Mouse (Mus musculus) spleen, postnatal 36 days (tissue): ENCODE data around the gene Dmrtc1a.
"Not testable (repeated sequence)": the region's sequence is repeated elsewhere in the genome, so short reads cannot be mapped to it uniquely, and the experiment has no call there.

Experiments used
- DNase-seq, 2 experiments: peaks; one replicate each; pipeline ENCODE4 v3.0.0; 2022; ENCODE audit warnings: low spot score in 2 of 2, mixed read lengths in 1 of 2

Dmrtc1a gene

GRCm38 (mm10) chrX:102908587-102908986 is at the start of gene Dmrtc1a, which contains the start of gene 1700011M02Rik:
Gene Dmrtc1a (minus strand): TSS chrX:102908687.
Gene 1700011M02Rik (plus strand): TSS chrX:102908905.
- not testable (repeated sequence) for DNase-seq

GRCm38 (mm10) chrX:102950136-102950535 is 41.6 kb upstream of the Dmrtc1a start:
- DNase-seq, result not testable (repeated sequence)

DNA sequence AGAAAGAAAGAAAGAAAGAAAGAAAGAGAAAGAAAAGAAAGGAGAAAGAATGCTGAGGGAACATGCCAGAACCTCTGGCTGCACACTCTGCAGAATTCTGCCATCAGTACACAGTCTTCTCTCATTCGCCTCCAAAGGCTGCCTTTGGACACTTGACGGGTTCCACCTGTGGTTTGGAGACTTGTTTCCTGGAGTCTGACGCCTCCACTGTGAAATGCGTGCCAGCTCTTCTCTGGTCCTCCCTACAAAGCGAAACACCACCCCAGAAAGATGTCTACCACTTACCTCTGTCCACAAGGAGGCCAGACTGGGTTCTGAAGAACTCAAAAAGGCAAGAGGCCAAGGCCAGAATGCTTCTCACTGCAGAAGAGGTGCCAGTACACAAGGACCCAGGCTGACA is 28.3 kb upstream of the Dmrtc1a start:
- DNase-seq, result no peak

DNA sequence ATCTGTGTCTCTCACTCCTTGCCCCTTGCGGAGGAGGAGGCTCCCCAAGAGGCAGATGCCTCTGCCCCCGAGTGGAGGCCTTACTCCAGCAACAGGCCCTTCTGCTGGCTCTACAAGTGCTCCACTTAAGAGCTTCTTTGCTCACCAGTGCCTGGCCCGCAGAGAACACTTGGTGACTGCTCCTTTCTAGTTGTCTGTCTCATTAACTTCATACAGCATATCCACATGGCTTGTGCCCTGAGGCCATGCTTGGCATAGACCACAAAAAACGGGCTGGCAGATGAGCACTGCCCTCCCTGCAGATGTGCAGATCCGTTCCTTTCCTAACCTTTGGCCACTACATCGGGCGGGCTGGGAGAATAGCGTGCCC is 25.9 kb upstream of the Dmrtc1a start:
- no peak for DNase-seq

- DNase-seq, result no peak
Measured at GRCm38 (mm10) chrX:102933571-102934394, 25.3 kb upstream of the Dmrtc1a start.

GRCm38 (mm10) chrX:102932992-102933570 is 24.6 kb upstream of the Dmrtc1a start:
- no peak for DNase-seq

DNA sequence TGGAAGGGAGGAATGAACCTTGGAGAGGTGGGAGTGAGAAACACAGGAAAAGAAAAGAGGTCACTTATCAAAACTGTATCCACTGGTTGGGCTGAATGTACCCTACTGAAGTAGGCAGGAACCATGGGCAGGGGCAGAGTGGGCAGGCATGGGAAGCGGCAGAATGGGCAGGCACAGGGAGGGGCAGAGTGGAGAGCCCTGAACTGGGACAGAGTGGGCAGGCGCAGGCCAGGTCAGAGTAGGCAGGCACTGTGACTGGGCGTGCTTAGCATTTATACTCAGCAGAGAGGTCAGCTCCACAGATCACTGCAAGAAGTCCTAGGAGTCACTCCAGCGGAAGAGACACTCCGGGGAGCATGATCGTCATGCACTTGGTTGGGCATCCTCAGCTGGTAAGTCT is 19.6 kb upstream of the Dmrtc1a start, which contains the start of gene 1700018G05Rik:
1700018G05Rik (plus strand) TSS at position 301 of the 400 bp plus-strand sequence.
- not testable (repeated sequence) for DNase-seq

DNA sequence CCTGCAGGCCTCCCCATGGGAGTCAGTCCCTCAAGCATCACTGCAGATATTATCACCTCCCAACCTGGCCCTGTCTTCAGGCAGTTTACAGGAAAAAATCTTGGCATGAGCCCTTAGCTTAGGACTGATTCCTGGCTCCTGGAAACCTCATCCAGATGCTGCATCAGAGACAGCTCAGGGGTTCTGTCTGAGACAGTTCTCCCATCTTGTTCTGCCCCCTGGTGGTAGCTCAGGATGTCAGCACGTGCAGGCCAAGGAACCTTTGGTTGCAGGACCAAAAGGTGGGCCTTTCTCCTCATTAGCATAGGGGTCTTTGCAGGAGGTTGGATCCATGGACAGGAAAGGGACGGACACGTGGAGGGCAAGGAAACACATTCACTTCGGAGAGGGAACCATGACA is 18.2 kb upstream of the Dmrtc1a start:
- not testable (repeated sequence) for DNase-seq

DNA sequence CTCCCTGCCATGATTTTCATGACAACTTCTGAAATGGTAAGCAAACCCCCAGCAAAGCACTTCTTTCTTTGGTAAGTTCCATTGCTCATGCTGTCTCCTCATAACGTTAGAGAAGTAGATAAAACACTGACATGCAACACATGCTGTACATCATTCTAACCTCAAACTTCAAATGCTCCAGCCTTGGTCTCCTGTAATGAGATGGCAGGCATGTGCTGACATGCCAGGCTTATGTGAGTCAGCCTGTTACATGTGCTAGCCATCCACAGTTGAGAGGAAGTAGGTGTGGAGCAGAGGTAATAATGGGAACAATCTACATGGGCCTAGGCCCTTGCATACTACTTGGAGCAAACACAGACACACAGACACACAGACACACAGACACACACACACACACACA is 6.3 kb upstream of the Dmrtc1a start:
- DNase-seq, result not testable (repeated sequence)

DNA sequence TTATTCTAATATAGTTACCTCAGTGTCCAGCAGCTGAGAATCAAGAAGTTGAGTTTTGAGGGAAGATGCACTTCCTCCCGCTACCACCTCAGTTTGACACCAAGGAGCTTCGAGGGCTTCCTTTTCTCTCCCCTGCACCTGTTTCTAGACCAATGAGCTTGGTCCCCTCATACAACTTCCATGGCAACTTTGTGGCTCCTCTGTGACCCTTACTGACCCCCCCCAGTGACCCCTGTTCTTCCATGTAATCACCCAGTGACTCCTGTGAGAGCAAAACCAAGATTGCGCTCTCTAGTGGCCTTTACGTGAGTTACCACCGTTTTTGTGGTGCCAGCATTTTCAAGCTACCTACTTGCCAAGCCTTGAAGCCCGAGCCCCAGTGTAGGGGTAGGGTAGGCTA is 40.6 kb downstream of the Dmrtc1a start, which contains the start of gene 1700031F05Rik:
1700031F05Rik (minus strand) TSS at position 101 of the 400 bp plus-strand sequence.
- no peak for DNase-seq

GRCm38 (mm10) chrX:102854516-102854915 is 54.0 kb downstream of the Dmrtc1a start, which contains the start of gene Dmrtc1c2:
Gene Dmrtc1c2 (minus strand): TSS chrX:102854616.
- DNase-seq, result not testable (repeated sequence)
